Mouse (Mus musculus): ENCODE results near the gene 4921536K21Rik. TPM values are rescaled to one million over a fixed set of nuclear protein-coding genes. Genes with fewer than 3 reads are reported as not detected.

The 4921536K21Rik gene
- 0.88 to 1.8 TPM (median 1.5 TPM) in 4 replicates for total RNA-seq (2023)

DNA sequence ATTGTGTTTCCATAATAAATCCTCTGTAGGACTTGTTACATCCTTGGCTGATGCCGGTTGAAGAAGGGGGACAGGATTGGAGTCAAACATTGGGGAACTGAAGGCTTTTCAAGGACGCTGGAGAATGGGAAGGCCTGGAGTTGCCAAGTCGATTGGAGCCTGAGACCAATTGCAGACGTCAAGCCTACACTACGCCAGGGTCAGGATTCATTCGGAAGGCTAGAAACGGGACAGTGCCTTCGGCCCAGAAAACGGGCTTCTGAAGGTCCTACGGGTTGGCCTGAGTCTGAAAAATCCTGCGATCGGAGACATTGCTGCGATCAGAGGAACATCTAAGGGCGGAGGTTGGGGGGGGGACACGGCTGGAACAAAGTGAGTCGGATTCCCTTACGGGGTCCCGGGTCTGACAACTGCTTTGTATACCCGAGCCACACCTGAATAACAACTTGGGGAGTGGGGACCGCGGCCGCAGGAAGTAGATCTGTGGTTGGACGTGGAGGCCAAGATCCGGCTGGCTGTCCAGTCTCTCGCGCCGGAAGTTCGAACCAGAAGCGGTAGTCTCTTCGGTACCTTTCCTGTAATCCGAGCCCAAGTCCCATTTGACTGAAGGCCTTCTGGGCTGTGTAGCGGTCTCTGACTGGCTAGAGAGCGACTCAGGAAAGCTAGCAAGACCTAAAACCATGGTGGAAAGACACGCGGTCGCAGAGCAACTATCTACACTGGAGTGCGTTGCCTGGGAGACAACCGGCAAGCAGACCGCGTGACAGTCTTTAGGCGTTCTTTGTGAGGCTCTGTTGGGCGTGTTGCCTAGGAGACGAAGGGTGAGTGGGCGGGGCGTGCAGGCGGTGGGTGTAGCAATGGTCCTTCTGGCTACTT lies at the start of gene 4921536K21Rik, which contains the start of gene Dusp18:
Gene 4921536K21Rik, minus strand, starts transcription at position 693 of the 876 bp plus-strand sequence.
Gene Dusp18, plus strand, starts transcription at position 835 of the 876 bp plus-strand sequence.

DNA sequence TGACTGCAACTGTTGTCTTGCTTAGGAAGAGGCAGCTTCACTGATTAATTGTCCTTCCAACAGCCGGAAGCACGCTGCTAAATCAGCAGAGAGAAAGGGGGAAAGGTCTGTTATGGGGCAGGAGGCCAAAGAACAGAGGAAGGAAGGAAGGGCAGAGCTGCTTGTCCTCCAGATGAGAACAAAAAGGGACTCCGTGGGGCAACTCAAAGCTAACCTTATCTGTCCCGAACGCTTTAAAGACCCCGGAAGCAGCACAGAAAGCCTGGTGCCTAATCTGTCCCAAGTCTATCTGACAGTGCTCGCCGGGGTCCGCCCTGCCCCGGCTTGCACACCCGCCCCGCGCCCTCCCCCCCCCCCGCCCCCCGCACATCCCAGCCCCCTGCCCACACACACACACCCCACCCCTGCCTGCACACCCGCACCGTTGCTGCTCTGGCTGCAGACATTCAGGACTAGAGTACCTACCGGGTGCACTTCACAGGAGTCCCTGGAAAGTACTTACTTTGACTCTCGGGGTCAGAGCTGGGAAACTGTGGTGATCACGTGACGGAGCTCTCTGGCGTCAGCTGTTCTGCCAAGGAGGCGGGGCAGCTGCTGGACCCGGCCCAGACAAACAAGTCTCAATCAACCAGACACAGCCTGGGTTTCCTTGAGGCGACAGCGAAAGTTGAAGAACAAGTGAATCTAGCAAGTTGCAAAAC lies 36.8 kb upstream of the 4921536K21Rik start, which contains the start of gene Tcn2:
Gene Tcn2, minus strand, starts transcription at position 649 of the 701 bp plus-strand sequence.

DNA sequence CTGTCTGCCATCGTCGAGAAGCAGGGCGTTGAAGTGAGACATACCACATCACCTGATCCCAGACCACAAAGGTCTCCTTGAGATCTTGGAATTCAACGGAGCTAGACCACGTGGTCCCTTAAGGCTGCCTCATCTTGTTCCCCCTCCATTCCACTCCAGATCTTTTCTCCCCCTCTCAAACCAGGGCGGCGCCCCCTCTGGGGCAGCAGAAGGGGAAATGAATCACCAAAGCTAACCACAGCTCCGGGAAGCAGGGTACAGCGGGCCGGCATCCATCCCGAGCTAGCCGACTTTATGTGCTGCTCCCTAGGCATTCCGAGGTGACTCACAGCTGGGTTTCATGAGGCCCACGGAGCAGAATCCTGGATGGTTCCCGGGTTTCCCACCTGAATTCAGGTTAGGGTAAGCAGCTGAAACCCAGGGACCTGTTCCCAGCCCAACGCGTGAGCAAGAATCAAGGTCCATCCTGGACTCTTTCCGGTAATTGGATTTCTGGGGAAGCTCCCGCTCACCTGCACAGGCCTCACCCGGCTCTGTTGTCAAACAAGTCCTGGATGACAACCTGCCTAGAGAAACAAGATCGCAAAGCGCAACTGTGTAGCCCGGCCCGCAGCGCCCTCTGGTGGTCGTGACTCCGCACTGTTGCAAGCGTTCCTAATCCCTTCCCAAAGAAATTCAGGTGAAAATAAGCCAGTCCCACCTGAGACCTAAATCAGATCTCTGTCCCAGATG lies 19.4 kb upstream of the 4921536K21Rik start, which contains the start of gene Slc35e4:
Gene Slc35e4, minus strand, starts transcription at position 556 of the 732 bp plus-strand sequence.

DNA sequence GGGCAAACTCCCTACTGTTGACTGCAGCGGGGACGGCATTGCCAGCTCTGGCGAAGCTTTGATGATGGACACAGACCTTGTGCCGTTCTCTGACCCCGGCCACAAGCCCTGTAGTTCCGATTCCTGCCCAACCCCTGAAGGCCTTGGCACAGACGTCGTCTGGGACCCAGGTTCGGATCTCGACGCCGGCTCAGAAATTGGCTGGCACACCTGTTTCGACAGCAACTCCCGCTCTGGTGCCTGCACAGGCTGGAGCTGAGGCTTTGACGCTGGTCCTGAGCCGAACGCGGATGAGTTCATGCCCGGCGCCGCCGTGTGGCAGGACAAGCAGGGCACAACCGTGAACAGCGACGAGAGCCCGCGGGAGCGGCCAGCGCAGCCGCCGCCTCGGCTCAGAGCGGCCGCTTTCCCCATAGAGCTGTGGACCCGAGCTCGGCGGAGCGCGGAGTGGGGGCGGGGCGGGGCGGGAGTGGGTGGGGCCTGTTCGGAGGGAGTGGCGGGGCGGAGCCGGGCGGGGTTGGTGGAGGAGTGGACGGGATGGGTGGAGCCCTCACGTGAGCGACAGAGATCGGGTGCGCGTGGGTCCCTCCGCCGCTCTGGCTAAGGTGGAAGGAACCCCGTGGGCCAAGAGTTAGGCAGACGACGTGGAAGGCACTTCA lies 31.3 kb downstream of the 4921536K21Rik start, which contains the start of gene Osbp2:
Gene Osbp2, minus strand, starts transcription at position 450 of the 659 bp plus-strand sequence.

Other genes with a start within 250 kb of the 4921536K21Rik start
- gene Morc2a, start 245.9 kb downstream of the 4921536K21Rik start, total RNA-seq (2023), result 62.7 to 80.1 TPM (median 63.5 TPM) in 4 replicates
- gene Osbp2, start 31.2 kb downstream of the 4921536K21Rik start, total RNA-seq (2023), result 0.17 to 0.19 TPM (median 0.18 TPM) in 3 of 4 replicates, not detected in the other
- gene Dusp18, start 142 bp upstream of the 4921536K21Rik start, total RNA-seq (2023), result 22.7 to 28.9 TPM (median 24.5 TPM) in 4 replicates
- gene Slc35e4, start 19.6 kb upstream of the 4921536K21Rik start, total RNA-seq (2023), result 6.8 to 10.0 TPM (median 8.6 TPM) in 4 replicates
- 21.4 to 26.4 TPM (median 24.0 TPM) in 4 replicates for gene Tcn2, start 37.1 kb upstream of the 4921536K21Rik start, total RNA-seq (2023)
- gene Pes1, start 68.9 kb upstream of the 4921536K21Rik start, total RNA-seq (2023), result 91.1 to 104 TPM (median 96.9 TPM) in 4 replicates
- gene 4930556J24Rik, start 81.7 kb upstream of the 4921536K21Rik start, total RNA-seq (2023), result not detected in 4 replicates
- gene Gal3st1, start 88.5 kb upstream of the 4921536K21Rik start, total RNA-seq (2023), result not detected in 4 replicates
- gene Sec14l4, start 136.4 kb upstream of the 4921536K21Rik start, total RNA-seq (2023), result not detected in 4 replicates
- not detected in 4 replicates for gene Sec14l3, start 169.7 kb upstream of the 4921536K21Rik start, total RNA-seq (2023)
- 1.1 to 1.9 TPM (median 1.4 TPM) in 4 replicates for gene Mtfp1, start 200.3 kb upstream of the 4921536K21Rik start, total RNA-seq (2023)
- 0.27 to 0.91 TPM in 2 of 4 replicates, not detected in the others for gene Sec14l2, start 228.3 kb upstream of the 4921536K21Rik start, total RNA-seq (2023)
- 29.9 to 37.7 TPM (median 30.9 TPM) in 4 replicates for gene Rnf215, start 240.1 kb upstream of the 4921536K21Rik start, total RNA-seq (2023)

Data from B cell, adult 62 days (primary cell).